Mouse (Mus musculus): ENCODE results near the gene Zfp324. TPM values are rescaled to one million over a fixed set of nuclear protein-coding genes. Genes with fewer than 3 reads are reported as not detected.
A peak's percentile ranks its signal among the peaks of the same experiment; 100 is the strongest.

Gene Zfp324
- total RNA-seq, 2 experiments from 2014 or later: 13.4 to 13.6 TPM

GRCm38 (mm10) chr7:13003380-13003779, 37.7 kb downstream of the Zfp324 start:
- intact Hi-C loops (cut with DNase I): no loop called here
- DNase-seq (ENCODE audit: low spot score in 2 of 2): no peak

DNA sequence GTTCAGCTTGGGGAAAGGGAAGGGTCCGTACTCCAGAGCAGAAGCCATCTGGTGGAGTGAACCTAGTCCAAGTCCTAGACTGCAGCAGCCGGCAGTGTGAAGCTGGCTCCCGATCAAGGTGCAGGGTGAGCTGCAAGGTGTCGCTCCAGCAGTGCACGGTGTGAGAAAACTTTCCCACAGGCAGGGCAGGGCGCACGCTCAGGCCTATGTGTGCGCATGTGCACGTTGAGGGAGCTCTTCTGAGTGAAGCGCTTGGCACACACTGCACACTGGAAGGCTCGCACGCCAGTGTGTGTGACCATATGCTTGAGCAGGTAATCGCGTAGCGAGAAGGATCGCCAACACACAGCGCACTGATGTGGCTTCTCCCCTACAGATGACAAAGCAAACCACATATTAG, 40.4 kb downstream of the Zfp324 start:
- intact Hi-C loops (cut with DNase I): loop anchor here (5.0 kb wide), 1 partner anchor 94 kb away; no protein-coding TSS in a partner anchor
- no peak for DNase-seq (ENCODE audit: low spot score in 2 of 2)

- intact Hi-C loops (cut with DNase I): loop anchor here (5.0 kb wide), 1 partner anchor 94 kb away; no protein-coding TSS in a partner anchor
- no peak for DNase-seq (ENCODE audit: low spot score in 2 of 2)
These were observed 40.9 kb downstream of the Zfp324 start for GRCm38 (mm10) chr7:13006531-13006930.

DNA sequence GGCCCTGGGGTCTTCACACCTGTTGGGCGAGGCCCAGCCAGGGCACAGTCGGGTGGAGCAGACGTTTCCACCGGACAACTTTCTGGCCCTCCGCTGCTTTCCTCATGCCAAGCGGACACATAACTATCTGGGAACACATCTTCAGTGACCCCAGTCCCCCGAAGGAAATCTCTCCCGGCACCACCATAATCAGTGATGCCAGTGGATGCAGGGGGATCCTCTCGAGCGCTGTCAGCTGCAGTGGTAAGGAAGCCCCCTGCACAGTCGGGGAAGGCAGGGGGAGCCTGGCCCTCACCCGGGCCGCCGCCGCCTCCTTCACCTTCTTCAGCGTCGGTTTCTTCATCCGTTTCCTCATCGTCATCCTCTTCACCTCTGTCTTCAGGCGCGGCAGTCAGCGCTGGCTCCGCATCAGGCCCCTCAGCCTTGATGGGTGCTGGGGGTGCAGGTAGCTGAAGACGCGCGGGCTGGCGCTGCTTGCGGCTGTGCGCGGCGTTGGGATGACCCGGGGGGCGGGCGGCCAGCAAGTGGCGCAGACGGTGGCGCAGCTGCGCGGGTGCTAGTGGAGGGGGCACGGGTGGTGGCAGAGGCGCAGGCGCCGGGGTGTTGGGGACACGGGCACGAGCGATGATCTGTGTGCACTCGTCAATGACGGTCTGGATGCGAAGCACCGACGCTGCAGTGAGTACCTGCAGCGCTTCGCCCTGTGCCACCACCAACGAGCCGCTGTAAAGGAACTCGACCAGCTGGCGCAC, 41.9 kb downstream of the Zfp324 start:
- intact Hi-C loops (cut with DNase I): loop anchor here (2.0 to 5.0 kb wide), 3 partner anchors 17 to 95 kb away; no protein-coding TSS in a partner anchor
- peak in 1 of 2 experiments; percentile 7 for DNase-seq (ENCODE audit: low spot score in 2 of 2)

DNA sequence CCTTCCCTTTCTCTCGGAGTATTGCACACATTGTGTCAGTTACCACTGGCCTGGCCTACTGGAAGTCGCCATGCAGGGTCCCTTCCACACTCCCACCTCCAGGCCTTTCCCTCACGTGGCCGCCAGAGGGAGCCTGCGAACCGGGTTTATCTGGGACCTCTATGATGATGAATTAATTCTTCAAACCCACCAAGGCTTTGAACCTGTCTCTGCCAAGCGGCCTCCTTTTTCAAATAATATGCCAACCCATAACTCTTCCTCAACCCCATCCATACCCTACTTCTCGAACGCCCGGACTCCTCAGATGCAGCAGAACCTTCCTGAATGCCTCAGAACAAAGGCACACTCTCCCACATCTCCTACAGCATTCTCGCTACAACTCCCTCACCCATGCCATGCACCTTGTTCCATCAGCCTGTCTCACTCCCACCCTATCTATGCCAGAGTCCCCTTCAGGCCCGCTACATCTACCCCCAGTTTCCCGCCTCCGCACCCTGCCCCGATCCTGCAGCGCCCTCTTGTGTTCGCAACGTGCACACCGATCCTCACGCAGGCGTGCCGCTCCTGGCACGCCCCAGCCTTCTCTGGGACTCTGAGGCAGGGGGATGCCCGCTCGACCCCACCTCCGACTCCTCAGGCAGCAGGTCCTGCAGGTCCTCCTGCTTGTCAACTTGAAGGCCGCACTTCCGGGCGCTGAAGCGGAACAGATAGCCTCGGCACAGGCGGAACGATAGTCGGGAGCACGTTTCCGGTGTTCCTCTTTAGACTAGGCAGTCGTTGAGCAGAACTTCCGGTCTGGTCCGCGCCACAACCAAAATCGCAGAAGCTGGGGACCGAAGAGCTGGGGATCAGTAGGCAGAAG, 43.7 kb downstream of the Zfp324 start:
- intact Hi-C loops (cut with DNase I): loop anchor here (2.0 to 5.0 kb wide), 3 partner anchors 15 to 97 kb away; no protein-coding TSS in a partner anchor
- peak; percentile 93 to 97 for DNase-seq (ENCODE audit: low spot score in 2 of 2)

DNA sequence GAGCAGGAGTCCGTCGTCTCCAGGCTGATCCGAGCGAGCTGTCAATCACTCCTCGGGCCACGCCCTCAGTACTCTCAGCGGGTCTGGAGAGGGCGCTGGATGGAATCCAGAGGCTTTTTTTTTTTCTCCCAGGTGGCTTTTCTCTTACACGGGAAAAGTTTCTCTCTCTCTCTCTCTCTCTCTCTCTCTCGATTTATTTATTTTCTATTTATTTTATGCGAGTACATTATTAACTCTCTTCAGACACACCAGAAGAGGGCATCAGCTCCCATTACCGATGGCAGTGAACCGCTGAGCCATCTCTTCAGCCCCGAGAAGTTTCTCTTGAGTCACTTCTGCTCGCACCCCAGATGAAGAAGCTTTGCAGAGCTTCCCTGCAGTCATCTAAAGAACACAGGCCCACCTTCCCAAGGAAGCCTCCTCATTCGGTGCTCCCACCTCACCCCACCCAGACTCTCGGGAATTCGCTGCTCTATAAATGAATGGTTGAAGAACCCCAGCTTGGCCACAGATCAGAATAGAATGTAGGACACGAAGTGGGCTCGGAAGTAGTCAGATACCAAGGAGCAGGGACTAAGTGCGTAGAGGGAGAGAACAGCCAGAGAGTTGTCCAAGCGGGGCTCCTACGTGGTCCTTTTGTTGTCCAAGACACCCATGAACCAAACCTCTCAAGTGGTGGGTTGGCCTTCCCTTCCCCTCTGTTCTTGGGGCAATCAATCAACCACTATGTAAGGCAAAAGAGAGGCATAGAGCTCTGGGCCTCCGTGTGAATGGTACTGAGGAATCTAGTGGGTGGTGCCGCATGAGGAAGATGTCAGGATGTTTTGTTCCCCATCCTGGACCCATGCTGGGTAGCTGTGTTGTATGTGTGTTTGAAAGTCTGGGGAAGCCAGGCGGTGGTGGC, 44.6 kb downstream of the Zfp324 start, which contains the start of gene Zbtb45:
Gene Zbtb45 (minus strand): TSS at position 30 of the 904 bp plus-strand sequence.
- intact Hi-C loops (cut with DNase I): no loop called here

GRCm38 (mm10) chr7:13013671-13014070, 48.0 kb downstream of the Zfp324 start:
- no peak for DNase-seq (ENCODE audit: low spot score in 2 of 2)
- intact Hi-C loops (cut with DNase I): no loop called here

More for the DNA sequence above, 44.6 kb downstream of the Zfp324 start, which contains the start of gene Zbtb45:
- no peak for DNase-seq (ENCODE audit: low spot score in 2 of 2)

DNA sequence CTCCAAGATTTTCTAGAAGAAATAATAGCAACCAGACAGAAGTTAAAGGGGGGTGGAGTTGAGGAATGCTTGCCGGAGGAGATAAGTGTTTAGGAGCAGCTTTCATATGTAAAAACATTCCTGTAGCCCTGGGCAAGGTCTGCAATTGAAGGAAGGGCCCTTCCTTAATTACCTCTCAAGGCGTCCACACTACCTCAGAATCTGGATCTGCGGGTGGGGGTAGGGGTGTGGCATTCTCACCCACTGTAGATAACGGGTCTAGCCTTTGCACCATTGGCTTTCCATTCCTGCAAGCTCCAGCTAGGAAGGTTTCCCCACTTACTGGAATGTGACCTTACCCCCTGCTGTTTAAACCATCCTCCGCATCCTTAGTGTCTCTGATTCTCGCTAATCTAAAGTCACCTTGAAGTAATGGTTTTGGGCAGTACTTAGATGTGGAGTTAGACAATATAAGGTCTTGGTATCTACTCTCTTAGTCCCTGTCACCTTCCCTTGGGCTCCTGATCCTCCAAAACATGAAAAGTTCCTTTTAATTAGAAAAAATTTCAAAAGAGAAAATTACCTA, 48.7 kb downstream of the Zfp324 start:
- DNase-seq (ENCODE audit: low spot score in 2 of 2): no peak
- intact Hi-C loops (cut with DNase I): no loop called here

DNA sequence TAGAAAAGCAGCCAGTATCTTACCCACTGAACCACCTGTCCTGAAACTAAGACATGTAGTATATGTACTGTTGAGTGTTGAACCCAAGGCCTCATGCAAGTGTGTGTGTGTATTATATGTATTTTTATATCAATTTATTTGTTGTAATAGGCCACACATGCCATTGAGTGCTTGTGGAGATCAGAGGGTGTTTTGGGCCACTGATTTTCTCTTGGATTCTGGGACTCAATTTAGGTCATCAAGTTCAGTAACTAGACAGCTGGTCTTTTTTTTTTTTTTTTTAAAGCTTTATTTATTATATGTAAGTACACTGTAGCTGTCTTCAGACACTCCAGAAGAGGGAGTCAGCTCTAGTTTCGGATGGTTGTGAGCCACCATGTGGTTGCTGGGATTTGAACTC, 49.6 kb downstream of the Zfp324 start:
- DNase-seq (ENCODE audit: low spot score in 2 of 2): no peak
- intact Hi-C loops (cut with DNase I): no loop called here

GRCm38 (mm10) chr7:13022773-13023535, 57.3 kb downstream of the Zfp324 start:
- DNase-seq (ENCODE audit: low spot score in 2 of 2): peak in 1 of 2 experiments; percentile 26
- intact Hi-C loops (cut with DNase I): no loop called here

Other genes with a start within 250 kb of the Zfp324 start
- gene Vmn2r56, start 230.8 kb upstream of the Zfp324 start, total RNA-seq (2021): not detected
- gene Zscan18, start 162.2 kb upstream of the Zfp324 start, total RNA-seq (2021): 10 to 100 TPM; 14.7 to 17.6 TPM
- gene Zfp329, start 147.0 kb upstream of the Zfp324 start, total RNA-seq (2021): 10 to 100 TPM; 19.4 to 20.1 TPM
- 10 to 100 TPM; 10.5 to 11.1 TPM for gene Zfp110, start 131.1 kb upstream of the Zfp324 start, total RNA-seq (2021)
- gene Zfp128, start 84.7 kb upstream of the Zfp324 start, total RNA-seq (2021): 1 to 10 TPM; 7.1 to 7.4 TPM
- gene Zscan22, start 68.0 kb upstream of the Zfp324 start, total RNA-seq (2021): 10 to 100 TPM; 12.2 to 13.4 TPM
- 100 to 1,000 TPM; 363 to 401 TPM for gene Rps5, start 43.5 kb upstream of the Zfp324 start, total RNA-seq (2021)
- gene Rnf225, start 38.4 kb upstream of the Zfp324 start, total RNA-seq (2021): 1 to 10 TPM; 1.1 to 1.4 TPM
- 1 to 10 TPM; 7.1 to 8.5 TPM for gene Zfp446, start 12.0 kb downstream of the Zfp324 start, total RNA-seq (2021)
- gene Slc27a5, start 32.4 kb downstream of the Zfp324 start, total RNA-seq (2021): not detected
- 100 to 1,000 TPM; 218 to 223 TPM for gene Trim28, start 33.3 kb downstream of the Zfp324 start, total RNA-seq (2021)
- 10 to 100 TPM; 33.3 to 35.6 TPM for gene Zbtb45, start 44.2 kb downstream of the Zfp324 start, total RNA-seq (2021)
- gene Chmp2a, start 69.0 kb downstream of the Zfp324 start, total RNA-seq (2021): 100 to 1,000 TPM; 123 to 135 TPM
- 100 to 1,000 TPM; 207 to 218 TPM for gene Ube2m, start 72.4 kb downstream of the Zfp324 start, total RNA-seq (2021)
- 10 to 100 TPM; 15.5 to 16.7 TPM for gene Mzf1, start 88.9 kb downstream of the Zfp324 start, total RNA-seq (2021)
- not detected for gene Vmn1r85, start 129.3 kb downstream of the Zfp324 start, total RNA-seq (2021)
- not detected for gene Vmn1r86, start 154.1 kb downstream of the Zfp324 start, total RNA-seq (2021)
- not detected for gene Vmn1r87, start 174.3 kb downstream of the Zfp324 start, total RNA-seq (2021)
- gene Vmn1r88, start 193.7 kb downstream of the Zfp324 start, total RNA-seq (2021): under 1 TPM; 0.13 TPM
- gene Vmn1r89, start 247.2 kb downstream of the Zfp324 start, total RNA-seq (2021): not detected

Data from left cerebral cortex, postnatal 14 days (tissue).